Mouse (Mus musculus) right cerebral cortex, postnatal 14 days (tissue): ENCODE data around the gene Sox5.

Experiments
- DNase-seq: peaks from one replicate; pipeline ENCODE4 v3.0.0; 2022

The Sox5 gene

GRCm38 (mm10) chr6:143832483-143833181 lies 949.1 kb downstream of the Sox5 start:
- DNase-seq: no peak

- no peak for DNase-seq
Measured at GRCm38 (mm10) chr6:143831246-143831645, 950.5 kb downstream of the Sox5 start.

GRCm38 (mm10) chr6:143830131-143830530 lies 951.6 kb downstream of the Sox5 start:
- DNase-seq: no peak

- DNase-seq: no peak
Measured at GRCm38 (mm10) chr6:143826786-143827185, 955.0 kb downstream of the Sox5 start.

- no peak for DNase-seq
Measured at GRCm38 (mm10) chr6:143825966-143826365, 955.8 kb downstream of the Sox5 start.

- no peak for DNase-seq
Measured at GRCm38 (mm10) chr6:143825086-143825485, 956.7 kb downstream of the Sox5 start.

GRCm38 (mm10) chr6:143788446-143788845 lies 993.3 kb downstream of the Sox5 start:
- DNase-seq: no peak

GRCm38 (mm10) chr6:143787360-143787759 lies 994.4 kb downstream of the Sox5 start:
- DNase-seq: no peak

GRCm38 (mm10) chr6:143785685-143786084 lies 996.1 kb downstream of the Sox5 start:
- no peak for DNase-seq
